Mouse (Mus musculus): ENCODE measurements around the gene Edem1.

The Edem1 gene

DNA sequence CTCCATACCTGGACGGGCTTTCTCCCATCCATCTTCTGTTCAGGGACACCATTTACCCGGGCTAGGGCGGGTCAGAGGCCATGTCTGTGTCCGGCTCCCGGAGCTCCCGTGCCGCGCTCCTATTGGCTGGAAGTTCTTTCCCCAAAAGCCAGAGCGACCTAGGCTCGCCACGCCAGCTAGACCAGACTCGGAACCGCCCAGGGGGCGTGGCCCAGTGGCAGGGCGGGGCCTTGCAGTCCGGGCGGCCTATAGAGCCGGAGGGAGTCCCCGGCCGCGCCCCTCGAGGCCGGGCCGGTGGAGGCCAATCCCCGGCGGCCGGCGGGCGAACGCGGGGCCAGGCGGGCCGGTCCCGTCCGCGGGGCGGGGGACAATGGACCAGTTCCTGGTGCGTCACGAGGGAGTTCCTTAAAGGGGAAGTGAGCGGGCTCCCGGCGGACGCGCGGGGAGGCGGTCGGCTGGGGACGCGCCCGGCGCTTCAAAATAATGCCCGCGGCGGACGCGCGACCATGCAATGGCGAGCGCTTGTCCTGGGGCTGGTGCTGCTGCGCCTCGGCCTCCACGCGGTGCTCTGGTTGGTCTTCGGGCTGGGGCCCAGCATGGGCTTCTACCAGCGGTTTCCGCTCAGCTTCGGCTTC, at the start of gene Edem1:
Gene Edem1, plus strand, starts transcription at position 408 of the 635 bp plus-strand sequence.
- peak; percentile 92 for DNase-seq

DNA sequence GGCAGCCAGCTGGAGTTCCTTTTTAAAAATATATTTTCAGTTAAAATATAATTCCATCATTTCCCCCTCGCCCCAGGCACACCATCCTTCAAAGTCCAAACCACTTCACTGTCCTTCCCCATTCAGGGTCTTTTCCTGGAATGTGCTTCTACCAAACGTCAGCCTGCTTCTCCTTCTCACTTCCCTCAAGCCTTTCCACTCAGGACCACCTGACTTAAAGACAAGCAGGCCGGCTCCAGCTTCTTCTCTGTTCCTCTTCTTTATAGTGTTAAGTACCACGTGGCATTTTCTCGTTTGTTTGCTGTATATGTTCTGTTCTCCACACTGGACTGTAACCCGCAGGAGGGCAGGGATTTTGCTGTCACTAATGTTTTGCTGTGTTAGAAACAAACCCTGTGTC, 46.6 kb upstream of the Edem1 start:
- DNase-seq: no peak

DNA sequence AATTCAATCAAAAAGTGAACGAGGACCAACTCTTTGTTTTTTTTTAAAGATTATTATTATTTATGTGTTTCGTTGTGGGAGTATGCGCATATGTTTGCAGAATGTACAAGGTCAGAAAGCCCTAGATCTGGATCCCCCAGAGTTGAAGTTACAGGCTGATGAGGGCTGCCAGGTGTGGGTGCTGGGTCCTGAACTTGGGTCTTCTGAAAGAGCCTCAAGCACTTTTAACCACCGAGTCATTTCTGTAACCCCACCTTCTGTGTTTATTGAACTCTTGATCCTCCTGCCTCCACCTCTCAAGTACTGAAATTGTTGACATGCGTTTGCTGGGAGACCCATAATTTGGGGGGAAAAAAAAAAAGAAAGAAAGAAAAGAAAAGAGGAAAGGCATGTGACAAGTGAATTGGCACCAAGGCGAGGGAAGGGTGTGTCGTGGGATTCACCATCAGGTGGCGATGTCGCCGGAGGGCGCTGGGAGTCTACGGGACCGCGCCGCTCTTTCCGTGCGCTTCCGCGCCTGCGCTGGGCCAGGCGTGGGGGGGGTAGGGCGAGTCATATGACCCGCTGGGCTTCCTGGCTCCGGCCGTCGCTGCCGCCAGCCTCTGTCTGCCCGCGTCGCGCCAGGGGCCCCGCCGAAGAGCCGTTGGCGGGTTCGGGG, 45.8 kb upstream of the Edem1 start, which contains the start of gene Arl8b:
Gene Arl8b, plus strand, starts transcription at position 574 of the 658 bp plus-strand sequence.
- peak; percentile 98 for DNase-seq

DNA sequence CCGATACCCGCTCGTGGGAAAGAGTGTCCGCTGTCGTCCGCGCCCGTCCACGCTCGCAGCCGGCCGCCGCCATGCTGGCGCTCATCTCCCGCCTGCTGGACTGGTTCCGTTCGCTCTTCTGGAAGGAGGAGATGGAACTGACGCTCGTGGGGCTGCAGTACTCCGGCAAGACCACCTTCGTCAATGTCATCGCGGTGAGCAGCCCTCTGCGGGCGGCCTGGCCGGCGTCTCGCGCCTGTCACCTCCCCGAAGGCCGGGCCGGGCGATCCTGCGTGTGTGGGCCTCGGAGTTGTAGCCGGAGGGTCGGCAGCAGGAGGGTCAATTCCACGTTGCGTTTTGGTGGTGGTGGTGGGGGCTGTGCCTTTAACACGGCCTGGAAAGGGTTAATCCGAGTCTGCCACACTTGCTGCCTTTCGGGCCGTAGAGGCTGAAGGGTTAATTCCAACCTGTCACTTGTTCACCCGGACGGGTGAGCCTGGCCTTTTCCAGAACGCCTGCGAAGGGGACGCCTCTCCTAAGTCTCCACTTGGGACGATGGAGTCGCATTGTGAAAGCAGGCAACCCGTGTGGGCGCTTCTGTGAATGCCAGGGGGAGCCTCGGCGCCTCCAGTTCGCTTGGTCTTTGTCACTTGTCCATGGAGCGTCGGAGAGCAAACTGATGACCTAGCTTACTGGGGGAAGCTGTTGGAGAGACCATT, 45.1 kb upstream of the Edem1 start:
- peak; percentile 32 for DNase-seq

DNA sequence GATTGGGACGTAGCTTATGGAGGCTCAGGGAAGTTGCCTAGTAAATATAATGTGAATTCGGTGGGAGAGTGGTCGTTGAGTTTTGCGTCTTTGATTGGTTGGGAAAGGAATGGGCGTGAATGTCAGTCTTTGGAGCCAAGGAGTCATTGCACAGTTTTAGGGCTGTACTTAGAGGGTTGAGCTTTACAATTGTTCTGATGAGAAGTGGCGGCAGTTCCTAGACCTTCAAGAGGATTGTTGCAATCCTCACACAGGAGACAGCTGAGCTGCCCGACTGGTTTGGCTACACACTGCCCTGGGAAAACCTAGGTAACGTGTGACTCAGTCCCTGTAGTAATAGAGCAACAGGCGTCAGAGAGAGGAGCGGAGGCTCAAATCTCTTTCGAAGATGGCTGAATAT, 44.4 kb upstream of the Edem1 start:
- DNase-seq: no peak

DNA sequence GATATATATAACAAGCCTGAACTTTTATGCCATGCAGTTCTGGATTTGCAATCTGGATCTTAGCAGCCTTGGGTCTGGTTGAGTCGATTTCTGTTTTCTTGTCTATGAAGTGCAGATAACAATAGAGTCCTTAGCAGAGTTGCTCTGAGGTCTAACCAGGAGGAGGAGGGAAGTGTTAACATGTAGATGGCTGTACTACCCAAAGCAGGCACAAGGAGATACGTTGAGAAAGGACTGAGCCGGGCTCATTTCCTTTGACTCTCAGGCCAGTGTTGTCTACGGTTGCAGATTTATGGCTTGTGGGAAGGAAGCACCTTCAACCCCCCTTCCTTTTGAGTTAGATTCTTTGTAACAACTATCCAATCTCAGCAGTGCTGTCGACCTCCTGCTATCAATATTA, 43.6 kb upstream of the Edem1 start:
- DNase-seq: no peak

DNA sequence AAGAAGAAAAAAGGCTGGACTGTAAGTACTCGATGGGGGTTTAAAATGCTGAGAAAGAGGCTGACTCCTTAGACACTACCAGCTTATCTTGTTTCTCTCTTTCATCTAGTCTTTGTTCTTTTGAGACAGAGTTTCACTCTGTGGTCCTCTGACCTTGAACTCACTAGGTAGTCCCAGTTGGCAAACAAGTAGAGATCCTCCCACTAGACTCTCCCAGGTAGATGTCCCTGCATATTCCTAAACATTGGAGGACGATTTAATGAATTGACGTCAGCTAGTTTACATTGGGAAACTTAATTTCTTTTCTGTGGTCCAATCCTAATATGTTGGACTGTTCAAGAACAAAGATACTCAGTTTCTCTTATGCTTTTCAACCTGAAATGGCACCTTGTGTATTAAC, 42.9 kb upstream of the Edem1 start:
- no peak for DNase-seq

DNA sequence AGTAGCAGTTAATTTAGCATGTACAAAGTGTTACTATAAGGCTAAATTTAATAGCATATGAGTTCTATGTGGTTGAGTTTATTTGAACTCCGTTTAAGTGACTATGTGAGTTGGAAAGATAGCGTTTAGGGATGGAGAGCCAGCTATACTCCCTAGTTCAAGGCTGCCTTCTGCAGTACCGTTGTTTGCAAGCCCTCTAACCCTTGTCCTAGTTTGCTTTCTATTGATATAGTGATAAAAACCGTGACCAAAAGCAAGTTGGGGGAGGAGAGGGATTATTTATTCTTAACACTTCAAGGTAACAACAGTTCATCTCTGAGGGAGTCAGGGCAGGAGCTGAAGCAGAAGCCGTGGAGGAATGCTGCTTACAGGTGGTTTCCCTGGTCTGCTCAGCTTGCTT, 36.9 kb upstream of the Edem1 start:
- DNase-seq: no peak

DNA sequence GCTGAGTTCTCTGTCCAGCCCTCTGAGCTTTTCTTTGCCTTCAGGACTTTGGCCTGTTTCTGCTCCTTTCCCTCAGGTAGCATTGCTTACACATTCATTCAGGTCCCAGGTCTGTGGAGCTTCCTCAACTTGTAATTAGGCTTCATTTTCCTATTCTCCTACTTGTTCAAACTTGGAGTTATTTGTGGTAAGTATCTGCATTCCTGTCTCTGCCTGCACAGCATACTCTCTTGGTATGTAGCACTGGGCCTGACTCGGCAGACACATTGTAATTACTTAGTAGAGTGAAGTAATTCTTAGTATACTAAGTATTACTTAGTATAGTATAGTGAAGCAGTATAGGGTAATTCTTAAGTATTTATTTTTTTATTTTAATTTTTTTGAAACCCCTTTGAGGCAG, 32.5 kb upstream of the Edem1 start:
- no peak for DNase-seq

DNA sequence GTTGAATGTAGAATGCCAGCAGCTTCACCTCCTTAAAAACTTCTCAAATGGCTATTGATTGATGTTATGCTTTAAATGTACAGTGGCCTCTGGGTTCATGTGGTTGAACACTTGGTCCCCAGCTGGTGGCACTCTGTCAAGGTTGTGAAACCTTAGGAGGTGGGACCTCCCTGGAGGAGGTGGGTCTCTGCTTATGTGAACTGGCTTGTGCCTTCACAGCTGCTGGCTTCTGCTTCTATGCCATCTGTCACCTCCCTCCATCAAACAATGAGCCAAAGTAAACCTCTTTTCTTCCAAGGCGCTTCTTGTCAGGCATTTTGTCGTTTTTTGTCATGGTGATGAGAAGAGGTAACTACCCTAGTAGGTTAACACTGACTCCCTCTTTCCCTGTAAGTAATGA, 31.7 kb upstream of the Edem1 start:
- no peak for DNase-seq

DNA sequence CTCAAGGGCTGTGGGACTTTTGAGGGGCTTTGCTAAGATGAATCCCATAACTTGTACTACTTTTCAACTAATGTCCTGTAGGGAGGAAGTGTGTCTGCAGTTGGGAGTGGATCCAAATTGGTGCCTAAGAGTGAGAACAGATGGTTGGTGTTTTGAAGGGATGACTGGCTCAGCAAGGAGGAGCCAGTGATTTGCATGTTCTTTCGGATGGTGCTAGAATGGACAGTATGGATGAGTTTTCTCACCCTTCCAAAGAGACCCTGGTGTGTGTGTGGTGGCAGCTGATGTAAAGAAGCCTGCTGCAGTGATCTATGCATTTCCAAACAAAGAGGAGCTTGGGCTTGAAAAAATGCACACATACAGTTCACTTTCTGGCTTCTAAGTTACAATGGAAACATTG, 23.2 kb upstream of the Edem1 start:
- DNase-seq: no peak

DNA sequence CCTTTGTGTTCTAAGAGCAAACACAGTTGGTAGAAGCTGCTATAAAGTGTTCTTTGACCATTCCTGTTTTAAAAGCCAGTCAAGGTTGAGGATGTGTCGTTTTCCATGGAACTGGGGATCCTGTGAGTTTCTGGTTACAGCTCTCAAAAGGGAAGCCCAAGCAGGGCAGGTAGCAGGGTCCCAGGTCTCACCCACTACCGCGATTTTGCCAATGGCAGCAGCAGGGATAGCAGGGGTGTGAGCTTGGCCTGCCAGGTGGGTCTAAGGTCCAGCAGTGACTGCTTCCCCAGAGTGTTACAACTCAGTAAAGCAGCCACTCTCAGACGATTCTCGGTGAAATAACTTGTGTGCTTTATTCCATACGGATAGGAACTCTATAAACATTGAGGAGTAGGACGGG, 22.6 kb upstream of the Edem1 start:
- DNase-seq: no peak

DNA sequence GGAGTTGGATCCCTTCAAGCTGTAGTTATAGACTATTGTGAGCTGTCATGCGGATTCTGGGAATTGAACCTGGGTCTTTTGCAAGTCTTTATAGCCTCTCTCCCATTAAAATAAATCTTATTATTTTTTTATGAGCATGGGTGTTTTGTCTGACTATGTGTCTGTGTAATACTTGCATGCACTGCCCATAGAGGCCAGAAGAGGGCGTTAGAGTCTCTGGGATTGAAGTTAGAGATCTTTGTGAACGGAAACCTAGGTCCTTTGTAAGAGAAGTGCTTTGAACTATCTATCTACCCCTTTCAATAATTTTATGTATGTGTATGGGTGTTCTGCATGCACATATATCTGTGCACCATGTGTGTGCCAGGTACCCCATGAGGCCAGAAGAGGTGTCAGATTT, 21.0 kb upstream of the Edem1 start:
- DNase-seq: no peak

DNA sequence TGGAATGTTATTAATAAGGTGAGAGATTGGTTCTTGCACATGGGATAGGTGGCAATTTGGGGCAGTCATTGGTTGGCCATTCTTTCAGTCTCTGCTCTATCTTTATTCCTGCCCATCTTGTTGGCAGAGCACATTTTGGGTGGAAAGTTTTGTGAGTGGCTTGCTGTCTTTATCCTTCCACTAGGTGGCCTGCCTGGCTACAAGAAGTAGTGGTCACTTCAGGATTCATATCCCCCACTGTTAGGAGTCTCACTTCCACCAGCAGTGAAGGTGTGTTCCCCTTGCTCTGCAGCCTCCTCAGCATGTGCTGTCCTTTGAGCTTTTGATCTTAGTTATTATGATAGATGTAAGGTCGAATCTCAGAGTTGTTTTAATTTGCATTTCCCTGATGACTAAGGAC, 19.7 kb upstream of the Edem1 start:
- DNase-seq: no peak

DNA sequence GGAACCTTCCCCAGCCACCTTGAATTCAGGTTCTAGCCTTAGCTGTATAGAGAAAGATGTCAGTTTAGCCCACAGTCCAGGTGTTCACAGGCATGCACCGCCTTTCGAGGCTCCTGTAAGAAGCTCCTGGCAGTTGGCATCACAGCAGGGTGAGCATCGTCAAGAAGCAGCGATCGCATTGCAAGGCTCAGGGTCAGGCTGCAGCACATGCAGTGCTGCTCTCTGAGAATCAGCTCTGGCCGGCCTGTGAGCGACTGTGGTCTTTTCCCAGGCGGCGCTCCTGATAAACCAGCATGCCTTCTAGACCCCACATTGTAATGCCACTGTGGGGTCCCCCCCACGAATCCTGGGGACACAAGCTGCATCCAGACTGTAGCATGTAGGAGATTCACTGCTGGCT, 18.2 kb upstream of the Edem1 start:
- no peak for DNase-seq

DNA sequence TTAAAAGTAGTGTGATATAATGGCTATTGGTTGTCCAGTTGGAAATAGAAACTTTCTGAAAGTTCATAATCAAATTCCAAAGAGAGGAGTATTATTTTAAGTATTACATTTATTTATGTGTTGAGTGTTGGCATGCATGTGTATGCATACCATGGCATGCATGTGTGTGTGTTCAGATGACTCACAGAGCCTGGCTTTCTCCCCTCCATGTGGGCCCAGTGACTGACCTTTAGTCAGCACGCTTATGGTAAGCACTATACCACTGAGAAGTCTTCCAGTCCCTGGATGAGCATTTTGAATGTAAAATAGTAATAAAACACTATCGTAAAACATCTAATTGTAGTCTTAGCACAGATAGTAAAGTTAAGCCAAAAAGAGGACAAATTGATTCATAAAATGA, 16.3 kb upstream of the Edem1 start:
- no peak for DNase-seq

DNA sequence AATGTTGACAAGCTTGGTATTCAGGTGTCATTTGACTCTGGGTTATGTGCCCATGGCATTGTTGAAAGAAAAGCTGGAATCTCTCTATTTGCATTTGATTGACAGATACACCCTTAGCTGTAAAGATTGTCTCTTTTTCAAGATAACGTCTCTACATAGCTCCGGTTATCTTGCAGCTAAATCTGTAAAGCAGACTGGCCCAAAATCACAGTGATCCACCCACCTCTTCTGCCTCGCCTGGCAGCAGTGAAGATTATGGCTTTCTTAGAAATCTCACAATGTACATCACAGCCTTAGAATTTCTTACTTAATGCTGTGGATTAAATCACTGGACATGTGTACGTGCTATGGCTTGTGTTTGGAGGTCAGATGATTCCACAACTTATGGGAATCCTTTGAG, 10.9 kb upstream of the Edem1 start:
- no peak for DNase-seq

DNA sequence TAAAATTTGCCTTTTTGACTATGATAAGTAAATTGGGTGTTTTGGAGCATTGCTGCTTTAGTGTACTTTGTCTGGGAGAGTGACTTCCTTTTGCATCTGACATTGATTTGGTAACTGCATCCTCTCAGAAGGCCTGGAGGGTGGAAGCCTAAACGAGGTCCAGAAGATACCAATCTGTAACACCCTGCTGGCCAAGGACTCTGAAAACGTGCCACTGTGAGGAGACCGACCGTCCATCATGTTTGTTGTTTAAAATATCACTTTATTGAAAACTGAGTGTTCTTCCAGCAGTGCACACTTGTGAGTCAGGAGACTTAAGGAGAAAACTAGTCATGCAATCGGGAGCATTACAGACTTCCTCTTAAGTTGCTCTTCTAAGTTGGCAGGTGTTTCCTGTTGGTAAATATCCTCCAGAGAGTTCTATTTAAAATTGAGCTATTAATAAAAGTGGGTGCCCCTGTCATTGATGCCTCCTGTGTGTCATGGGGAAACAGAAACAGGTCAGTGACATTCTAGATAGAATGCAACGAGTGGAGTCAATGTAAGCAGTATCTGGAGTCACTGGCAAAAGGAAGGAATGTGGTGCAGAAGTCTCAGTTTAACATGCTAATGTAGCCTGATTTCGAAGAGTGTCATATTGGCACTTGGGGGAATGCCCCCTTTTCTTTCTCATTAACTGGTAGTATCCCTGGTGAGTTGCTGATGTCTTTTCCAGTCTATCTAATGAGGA, 3.5 kb upstream of the Edem1 start:
- DNase-seq: no peak

DNA sequence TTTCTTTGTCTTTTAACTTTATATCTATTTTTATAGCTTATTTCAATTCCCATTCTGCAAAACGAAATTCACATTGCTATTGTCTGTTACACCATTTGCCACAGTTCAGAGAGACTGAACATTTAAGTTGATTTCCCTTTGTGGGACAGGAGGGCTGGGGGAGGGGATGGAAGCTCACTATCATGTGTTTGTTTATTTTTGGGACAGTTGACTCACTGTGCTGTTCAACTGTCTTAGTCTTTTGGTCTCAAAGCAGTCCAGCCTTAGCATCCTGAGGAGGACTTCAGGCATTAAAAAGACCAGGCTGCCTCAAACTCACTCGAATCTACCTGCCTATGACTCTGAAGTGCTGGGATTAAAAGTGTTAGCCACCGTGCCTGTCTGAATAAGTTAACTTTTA, 2.4 kb upstream of the Edem1 start:
- no peak for DNase-seq

DNA sequence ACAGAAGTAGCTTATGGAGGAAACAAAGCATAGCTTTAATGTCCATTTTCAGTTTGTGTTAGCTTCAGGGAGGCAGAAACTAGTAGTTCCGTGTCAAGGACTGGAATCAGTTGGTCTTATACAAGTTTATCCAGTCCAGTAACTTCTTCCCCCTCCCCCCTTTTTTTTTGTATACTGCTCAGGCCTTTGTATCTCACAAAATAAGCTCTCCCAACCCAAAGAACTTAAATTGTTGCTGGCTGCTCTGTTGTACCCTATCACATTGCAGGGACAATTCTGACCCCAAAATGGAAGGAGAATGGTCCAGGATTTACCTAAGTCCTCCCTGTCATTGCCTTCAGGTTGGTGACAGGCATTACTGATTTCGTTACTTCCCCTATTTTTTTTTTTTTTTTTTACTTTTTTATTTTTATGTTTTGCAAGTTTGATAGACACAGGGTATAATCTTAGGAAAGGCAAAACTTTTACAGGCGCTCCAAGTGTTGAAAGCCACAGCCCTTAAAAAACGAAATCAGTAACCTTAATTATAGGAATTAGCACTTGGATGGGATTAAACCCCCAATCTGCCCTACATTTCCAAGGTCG, 1.0 kb upstream of the Edem1 start:
- no peak for DNase-seq

DNA sequence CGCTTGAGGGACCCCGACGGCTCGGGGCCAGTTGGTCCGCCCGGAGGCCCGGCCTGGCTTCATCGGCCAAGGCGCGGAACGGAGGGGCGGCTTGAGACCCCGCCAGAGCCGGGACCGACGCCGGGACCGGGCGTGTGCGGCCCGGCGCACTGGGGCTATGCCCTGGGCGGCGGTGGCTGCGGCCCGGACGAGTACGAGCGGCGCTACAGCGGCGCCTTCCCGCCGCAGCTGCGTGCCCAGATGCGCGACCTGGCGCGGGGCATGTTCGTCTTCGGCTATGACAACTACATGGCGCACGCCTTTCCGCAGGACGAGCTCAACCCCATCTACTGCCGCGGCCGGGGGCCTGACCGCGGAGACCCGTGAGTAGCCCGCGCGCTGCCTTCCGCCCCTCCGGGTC, 431 bp downstream of the Edem1 start:
- peak; percentile 44 for DNase-seq

DNA sequence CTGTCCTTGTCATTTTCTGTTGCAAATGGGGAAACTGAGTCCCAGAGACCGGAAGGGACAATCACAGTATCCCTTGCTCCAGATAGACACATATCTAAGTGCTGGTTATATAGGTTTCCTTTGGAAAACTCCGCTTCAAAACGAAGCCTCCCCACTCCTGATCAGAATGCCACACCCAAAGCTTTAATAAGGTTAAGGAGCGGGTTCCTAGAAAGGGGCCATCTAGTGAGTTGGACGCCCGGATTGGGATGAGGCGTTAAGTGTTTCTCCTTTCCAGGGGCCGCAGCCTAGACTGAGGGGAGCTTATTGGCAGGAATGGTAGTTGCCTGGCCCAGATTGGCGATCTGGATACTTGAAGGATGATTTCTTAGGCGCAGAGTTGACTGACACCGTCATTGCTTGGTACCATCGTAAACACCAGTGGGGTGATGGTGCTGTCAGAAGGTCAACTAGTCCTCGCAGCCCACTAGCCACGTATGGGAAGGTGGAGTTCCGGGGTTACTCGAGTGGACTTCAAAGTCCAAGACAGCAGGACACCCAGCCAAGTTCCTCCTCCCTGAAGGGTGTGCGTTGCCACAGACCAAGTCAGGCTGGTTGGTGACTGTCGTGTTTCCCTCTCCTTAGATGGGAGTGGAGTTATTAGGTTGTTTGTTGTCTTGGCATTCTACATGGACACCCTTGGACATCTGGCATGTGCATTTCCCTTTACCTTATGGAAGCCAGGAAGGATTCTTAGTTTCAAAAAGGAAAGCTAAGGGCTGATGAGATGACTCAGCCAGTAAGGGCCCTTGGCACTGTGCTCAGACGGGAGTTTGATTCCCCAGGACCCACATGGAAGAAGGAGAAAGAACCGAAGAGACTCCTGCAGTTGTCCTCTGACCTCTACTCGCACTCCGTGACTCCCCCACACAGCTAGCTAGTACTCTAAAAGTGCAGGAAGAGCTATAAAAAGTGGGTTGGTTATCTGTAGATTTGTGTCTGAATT, 1.2 kb downstream of the Edem1 start:
- no peak for DNase-seq
